9 mouse cellular contexts compared by ENCODE assay signal in genomic region chr12:55315192-55315591, GRCm38 (mm10). TPM values are rescaled to one million over a fixed set of nuclear protein-coding genes. Genes with fewer than 3 reads are reported as not detected.
DNase-seq lines count a peak whose midpoint lies in the region; ATAC-seq and TF ChIP-seq lines count a peak whose summit lies in the region.
"Had no signal": no experiment of that assay in that cellular context is flagged by ENCODE, and none has a peak within 500 bp of the region (broad histone marks: within the 10 kb centered on the region; RNA-seq: fewer than 3 reads in every experiment).

No protein-coding gene starts in this region.

- H3K4me3 ChIP-seq in ES-E14 (ENCODE audit: insufficient read depth in 1 of 2, low read depth in 1 of 2, low read length in 2 of 2, poor library complexity in 1 of 2, severe bottlenecking in 1 of 2): no peak overlapping the region
- no peak overlapping the region for H3K4me3 ChIP-seq in lung, postnatal 0 days (ENCODE audit: low read depth, low read length)
- H3K4me3 ChIP-seq: limb, embryonic 12.5 days had no signal

- peak; percentile 78 for TF ChIP-seq CTCF in lung, postnatal 0 days (IDR thresholded peaks at IDR 0.05)

- peak; percentile 70 for ATAC-seq in lung, postnatal 0 days

- DNase-seq in ES-E14 (ENCODE audit: low read depth, low spot score): peak; percentile 92
- DNase-seq in adrenal gland, postnatal 14 days: peak; percentile 88
- DNase-seq in embryo, embryonic 9.5 days (ENCODE audit: extremely low spot score): peak; percentile 72
- DNase-seq in heart, postnatal 10 days: peak; percentile 85 to 93
- peak; percentile 45 to 86 for DNase-seq in layer of hippocampus, adult 18-20 months (ENCODE audit: low spot score in 2 of 2)
- peak; percentile 95 for DNase-seq in lung, postnatal 0 days (ENCODE audit: low spot score)
- peak; percentile 67 for DNase-seq in right cerebral cortex, postnatal 14 days
- peak; percentile 71 for DNase-seq in yolk sac, embryonic 10.5 days (ENCODE audit: low spot score)

- H3K9me3 ChIP-seq in ES-E14 (ENCODE audit: control insufficient read depth, insufficient read depth, low read depth, low read length): no peaks in the 10 kb centered on the region
- H3K9me3 ChIP-seq in lung, postnatal 0 days (ENCODE audit: low read length): no peaks in the 10 kb centered on the region
- H3K9me3 ChIP-seq: limb, embryonic 12.5 days had no signal

- H3K27me3 ChIP-seq in lung, postnatal 0 days (replicated peaks; ENCODE audit: insufficient read depth, low read length): no peaks in the 10 kb centered on the region
- H3K27me3 ChIP-seq: limb, embryonic 12.5 days had no signal

- 27% methylated on average over 5 of the region's 5 CpGs for WGBS in lung, postnatal 0 days

- TF ChIP-seq EP300 in lung, postnatal 0 days (IDR thresholded peaks at IDR 0.05): peak; percentile 32; the same call in 1 of the 2 replicates

- H3K4me1 ChIP-seq in ES-E14 (ENCODE audit: control insufficient read depth in 2 of 2, insufficient read depth in 2 of 2, low read length in 2 of 2, poor library complexity in 1 of 2): peaks cover 0 to 4% of the 10 kb centered on the region in 2 experiments; a peak in 1 of 4 replicates
- H3K4me1 ChIP-seq in lung, postnatal 0 days (ENCODE audit: insufficient read depth, low read depth, low read length): no peaks in the 10 kb centered on the region
- H3K4me1 ChIP-seq: limb, embryonic 12.5 days had no signal

- H3K36me3 ChIP-seq in ES-E14 (ENCODE audit: control insufficient read depth, insufficient read depth, low read length, poor library complexity, severe bottlenecking): no peaks in the 10 kb centered on the region
- no peaks in the 10 kb centered on the region for H3K36me3 ChIP-seq in lung, postnatal 0 days (ENCODE audit: insufficient read depth, low read length)

- no peak overlapping the region for H3K4me2 ChIP-seq in lung, postnatal 0 days (replicated peaks; ENCODE audit: low read depth, low read length)
- H3K4me2 ChIP-seq: limb, embryonic 12.5 days had no signal

- H3K9ac ChIP-seq in ES-E14 (ENCODE audit: insufficient read depth, low read depth, low read length, poor library complexity, severe bottlenecking): no peak overlapping the region
- H3K9ac ChIP-seq in lung, postnatal 0 days (replicated peaks; ENCODE audit: low read depth): no peak overlapping the region
- H3K9ac ChIP-seq: limb, embryonic 12.5 days had no signal

- in situ Hi-C loops in ES-E14 (cut with MboI; ENCODE audit: low sequenced_read_pairs in 2 of 2, unreplicated experiment in 2 of 2): loop anchor here (5.0 to 10.0 kb wide), 2 partner anchors 182 to 190 kb away; no protein-coding TSS in a partner anchor

- intact Hi-C loops in heart, postnatal 10 days (cut with DNase I): loop anchor here (1.0 to 10.0 kb wide), 4 partner anchors 42 to 410 kb away; no protein-coding TSS in a partner anchor

- no peak overlapping the region for H3K27ac ChIP-seq in ES-E14 (ENCODE audit: insufficient read depth, low read depth, low read length, poor library complexity, severe bottlenecking)
- no peak overlapping the region for H3K27ac ChIP-seq in lung, postnatal 0 days (ENCODE audit: low read length)
- H3K27ac ChIP-seq: limb, embryonic 12.5 days had no signal

TF ChIP-seq in ES-E14, 5 proteins besides CTCF, POLR2A, EP300 and RAD21:
- TF ChIP-seq CHD2 (IDR thresholded peaks at IDR 0.05; ENCODE audit: low read depth, low read length) (no peak), HCFC1 (IDR thresholded peaks at IDR 0.05; ENCODE audit: borderline replicate concordance, insufficient read depth, low read length) (0 out of 2 replicates have a peak, but pooled peaks have one; percentile 34), ZC3H11A (IDR thresholded peaks at IDR 0.05; ENCODE audit: borderline replicate concordance, low read depth, low read length) (peak; percentile 72)
TF ChIP-seq in ES-E14: peak in this region for 2.

RNA-seq across cellular contexts. Expression of gene Ppp2r3c, which starts 12.4 kb away (rescaled TPM):
- total RNA-seq in ES-E14 (2012; rRNA removed): 11.7 and 12.0 TPM in 2 replicates
- total RNA-seq in adrenal gland, postnatal 14 days (2021): 10.1 and 13.1 TPM in 2 replicates
- 10 to 100 TPM; 10.9 to 11.2 TPM for total RNA-seq in heart, postnatal 10 days (2021)
- total RNA-seq in layer of hippocampus, adult 18-20 months (2021): 10 to 100 TPM; 10.9 to 11.3 TPM
- polyA plus RNA-seq in lung, postnatal 0 days (2015; fragmentation: Nextera tagmentation; extraction: Ambion mirVana): 7.6 and 8.2 TPM in 2 replicates

RNA-seq across cellular contexts. Expression of gene 1110008L16Rik, which starts 15.8 kb away (rescaled TPM):
- 32.5 and 39.0 TPM in 2 replicates for total RNA-seq in ES-E14 (2012; rRNA removed)
- 17.0 and 17.6 TPM in 2 replicates for total RNA-seq in adrenal gland, postnatal 14 days (2021)
- total RNA-seq in heart, postnatal 10 days (2021): 10 to 100 TPM in 1 of 2 experiments, 1 to 10 TPM in 1; 9.6 to 10.1 TPM
- 1 to 10 TPM; 7.5 to 9.2 TPM for total RNA-seq in layer of hippocampus, adult 18-20 months (2021)
- 8.1 and 9.2 TPM in 2 replicates for polyA plus RNA-seq in lung, postnatal 0 days (2015; fragmentation: Nextera tagmentation; extraction: Ambion mirVana)
